Mouse (Mus musculus) megakaryocyte, embryonic 14.5 days (primary cell): ENCODE results near the gene Acot10. TPM values are rescaled to one million over a fixed set of nuclear protein-coding genes. Genes with fewer than 3 reads are reported as not detected.
"Not testable (repeated sequence)": the region's sequence is repeated elsewhere in the genome, so short reads cannot be mapped to it uniquely, and the experiment has no call there.

Experiments used
- H3K27me3 ChIP-seq: replicated peaks from 2 replicates; pipeline ENCODE3; 2012; ENCODE audit warnings: inconsistent platforms
- H3K36me3 ChIP-seq: replicated peaks from 2 replicates; pipeline ENCODE3; 2012; ENCODE audit warnings: low read length, inconsistent platforms, mixed read lengths
- H3K4me1 ChIP-seq: 2 replicates; pipeline ENCODE4 v1.6.1; 2012; ENCODE audit warnings: inconsistent platforms
- H3K4me3 ChIP-seq: replicated peaks from 2 replicates; pipeline ENCODE3; 2012; ENCODE audit warnings: moderate library complexity, mild to moderate bottlenecking, inconsistent platforms
- H3K9me3 ChIP-seq: 2 replicates; pipeline ENCODE4 v1.6.1; 2012; ENCODE audit warnings: inconsistent platforms
- FLI1 ChIP-seq: IDR thresholded peaks from 2 replicates; pipeline ENCODE4 v1.6.1; 2012; ENCODE audit warnings: low read length, inconsistent platforms, mixed read lengths
- GATA1 ChIP-seq: IDR thresholded peaks from 3 replicates; pipeline ENCODE4 v1.6.1; 2012; ENCODE audit warnings: mixed read lengths, low read length, inconsistent platforms, borderline replicate concordance
- polyA plus RNA-seq: library from polyadenylated mRNA; stranded (reverse); fragments of >175 nt; gene quantifications from 2 replicates; pipeline ENCODE4 v1.2.3, GENCODE M21; 2012; ENCODE audit warnings: low replicate concordance; ENCODE audit not compliant: insufficient read depth

Gene Acot10
- not detected in 2 replicates for polyA plus RNA-seq

GRCm38 (mm10) chr15:20666650-20667049 lies at the start of gene Acot10:
Gene Acot10 (minus strand): TSS chr15:20666750.
- Histone ChIP-seq H3K9me3 (no peaks in the 10 kb centered on the region), H3K27me3 (no peaks in the 10 kb centered on the region), H3K36me3 (no peaks in the 10 kb centered on the region), H3K4me3 (no peak within 1 kb of the TSS), H3K4me1 (no peaks in the 10 kb centered on the region)
- TF ChIP-seq GATA1: no peak
- no peak for TF ChIP-seq FLI1

- H3K27me3 ChIP-seq: no peaks in the 10 kb centered on the region
- TF ChIP-seq GATA1 (no peak), FLI1 (no peak)
- no peak overlapping the region for H3K4me3 ChIP-seq
- H3K4me1 ChIP-seq: no peaks in the 10 kb centered on the region
- no peaks in the 10 kb centered on the region for H3K36me3 ChIP-seq
- no peaks in the 10 kb centered on the region for H3K9me3 ChIP-seq
Measured at GRCm38 (mm10) chr15:20711859-20712258, 45.3 kb upstream of the Acot10 start.

- Histone ChIP-seq H3K27me3 (no peaks in the 10 kb centered on the region), H3K4me1 (no peaks in the 10 kb centered on the region), H3K36me3 (no peaks in the 10 kb centered on the region), H3K9me3 (no peaks in the 10 kb centered on the region), H3K4me3 (no peak overlapping the region)
- no peak for TF ChIP-seq FLI1
- TF ChIP-seq GATA1: no peak
Measured at GRCm38 (mm10) chr15:20696229-20696628, 29.7 kb upstream of the Acot10 start.

GRCm38 (mm10) chr15:20684200-20684599 lies 17.6 kb upstream of the Acot10 start:
- Histone ChIP-seq H3K4me3 (no peak overlapping the region), H3K36me3 (no peaks in the 10 kb centered on the region), H3K27me3 (no peaks in the 10 kb centered on the region), H3K9me3 (no peaks in the 10 kb centered on the region), H3K4me1 (no peaks in the 10 kb centered on the region)
- TF ChIP-seq FLI1: no peak
- no peak for TF ChIP-seq GATA1

- Histone ChIP-seq H3K4me1 (no peaks in the 10 kb centered on the region), H3K36me3 (no peaks in the 10 kb centered on the region), H3K27me3 (no peaks in the 10 kb centered on the region), H3K9me3 (no peaks in the 10 kb centered on the region), H3K4me3 (no peak overlapping the region)
- TF ChIP-seq GATA1 (no peak), FLI1 (no peak)
Measured at GRCm38 (mm10) chr15:20682719-20683118, 16.2 kb upstream of the Acot10 start.

- H3K9me3 ChIP-seq, H3K36me3 ChIP-seq, H3K4me1 ChIP-seq, H3K4me3 ChIP-seq, H3K27me3 ChIP-seq: not testable (repeated sequence)
Measured at GRCm38 (mm10) chr15:20669507-20669906, 3.0 kb upstream of the Acot10 start.

GRCm38 (mm10) chr15:20667989-20668388 lies 1.4 kb upstream of the Acot10 start:
- no peaks in the 10 kb centered on the region for H3K9me3 ChIP-seq
- H3K27me3 ChIP-seq: no peaks in the 10 kb centered on the region
- no peak overlapping the region for H3K4me3 ChIP-seq
- TF ChIP-seq FLI1: no peak
- no peak for TF ChIP-seq GATA1
- no peaks in the 10 kb centered on the region for H3K36me3 ChIP-seq
- no peaks in the 10 kb centered on the region for H3K4me1 ChIP-seq

- no peaks in the 10 kb centered on the region for H3K27me3 ChIP-seq
- no peak for TF ChIP-seq GATA1
- TF ChIP-seq FLI1: no peak
Measured at GRCm38 (mm10) chr15:20667350-20667749, 800 bp upstream of the Acot10 start.

GRCm38 (mm10) chr15:20660221-20660620 lies 6.3 kb downstream of the Acot10 start:
- H3K9me3 ChIP-seq: no peaks in the 10 kb centered on the region
- no peaks in the 10 kb centered on the region for H3K27me3 ChIP-seq
- TF ChIP-seq FLI1: no peak
- TF ChIP-seq GATA1: no peak
- no peak overlapping the region for H3K4me3 ChIP-seq
- no peaks in the 10 kb centered on the region for H3K4me1 ChIP-seq
- H3K36me3 ChIP-seq: no peaks in the 10 kb centered on the region

More at GRCm38 (mm10) chr15:20667350-20667749, 800 bp upstream of the Acot10 start:
- Histone ChIP-seq H3K36me3 (no peaks in the 10 kb centered on the region), H3K9me3 (no peaks in the 10 kb centered on the region), H3K4me3 (no peak overlapping the region), H3K4me1 (no peaks in the 10 kb centered on the region)

- Histone ChIP-seq H3K4me3 (no peak overlapping the region), H3K4me1 (no peaks in the 10 kb centered on the region), H3K36me3 (no peaks in the 10 kb centered on the region), H3K27me3 (no peaks in the 10 kb centered on the region), H3K9me3 (no peaks in the 10 kb centered on the region)
- no peak for TF ChIP-seq GATA1
- TF ChIP-seq FLI1: no peak
Measured at GRCm38 (mm10) chr15:20642905-20643414, 23.6 kb downstream of the Acot10 start.

- no peaks in the 10 kb centered on the region for H3K36me3 ChIP-seq
- no peaks in the 10 kb centered on the region for H3K9me3 ChIP-seq
- no peak overlapping the region for H3K4me3 ChIP-seq
- TF ChIP-seq GATA1 (no peak), FLI1 (no peak)
- no peaks in the 10 kb centered on the region for H3K4me1 ChIP-seq
- no peaks in the 10 kb centered on the region for H3K27me3 ChIP-seq
Measured at GRCm38 (mm10) chr15:20639155-20639554, 27.4 kb downstream of the Acot10 start.

- Histone ChIP-seq H3K36me3 (no peaks in the 10 kb centered on the region), H3K4me3 (no peak overlapping the region), H3K27me3 (no peaks in the 10 kb centered on the region), H3K9me3 (no peaks in the 10 kb centered on the region), H3K4me1 (no peaks in the 10 kb centered on the region)
- no peak for TF ChIP-seq FLI1
- TF ChIP-seq GATA1: no peak
Measured at GRCm38 (mm10) chr15:20634593-20634992, 32.0 kb downstream of the Acot10 start.

Other genes with a start within 250 kb of the Acot10 start
- not detected in 2 replicates for gene Cdh12, start 217.5 kb downstream of the Acot10 start, polyA plus RNA-seq